Mouse (Mus musculus) myocyte (in vitro differentiated cells): ENCODE results near the gene Lrrc10b. TPM values are rescaled to one million over a fixed set of nuclear protein-coding genes. Genes with fewer than 3 reads are reported as not detected.

Experiments
- H3K27me3 ChIP-seq: one replicate; pipeline ENCODE4 v1.6.1; 2011; ENCODE audit not compliant: control insufficient read depth, insufficient read depth, insufficient read length
- H3K36me3 ChIP-seq: one replicate; pipeline ENCODE4 v1.6.1; 2011; ENCODE audit not compliant: control insufficient read depth, insufficient read depth
- H3K4me2 ChIP-seq: one replicate; pipeline ENCODE4 v1.6.1; 2011; ENCODE audit warnings: low read depth, control low read depth
- H3K4me3 ChIP-seq: one replicate; pipeline ENCODE4 v1.5.1; 2011; ENCODE audit warnings: mild to moderate bottlenecking, control low read depth, moderate library complexity
- H3K79me2 ChIP-seq: one replicate; pipeline ENCODE4 v1.6.1; 2011; ENCODE audit not compliant: control insufficient read depth, insufficient read depth
- H3ac ChIP-seq: one replicate; pipeline ENCODE4 v1.6.1; 2011; ENCODE audit not compliant: control insufficient read depth, insufficient read length
- POLR2A ChIP-seq: IDR thresholded peaks from one replicate; pipeline ENCODE4 v1.6.1; 2011; ENCODE audit warnings: low read depth, mild to moderate bottlenecking, control low read depth, moderate library complexity; ENCODE audit not compliant: insufficient read length
- polyA plus RNA-seq: library from polyadenylated mRNA; unstranded; fragments of >200 nt; fragmentation: generic; extraction: Trizol; gene quantifications from one replicate; pipeline ENCODE4 v1.2.1, GENCODE M21; 2012; ENCODE audit warnings: missing spikeins

Lrrc10b gene
- polyA plus RNA-seq, 1 experiment, result 1.3 TPM

- Histone ChIP-seq H3K79me2 (no peaks in the 10 kb centered on the region), H3K4me3 (no peak overlapping the region), H3ac (no peak overlapping the region), H3K36me3 (no peaks in the 10 kb centered on the region), H3K27me3 (peaks cover 9% of the 10 kb centered on the region), H3K4me2 (no peak overlapping the region)
- TF ChIP-seq POLR2A, result no peak
Measured at GRCm38 (mm10) chr19:10413701-10414242, 43.5 kb downstream of the Lrrc10b start.

Other genes with a start within 250 kb of the Lrrc10b start
- 1.5 TPM for gene Myrf, start 216.7 kb downstream of the Lrrc10b start, polyA plus RNA-seq
- 9.6 TPM for gene Dagla, start 152.6 kb downstream of the Lrrc10b start, polyA plus RNA-seq
- 0.42 TPM for gene Syt7, start 68.4 kb downstream of the Lrrc10b start, polyA plus RNA-seq
- gene Ppp1r32, start 25.5 kb upstream of the Lrrc10b start, polyA plus RNA-seq, result 0.11 TPM
- gene Cpsf7, start 67.8 kb upstream of the Lrrc10b start, polyA plus RNA-seq, result 23.4 TPM
- gene Sdhaf2, start 68.7 kb upstream of the Lrrc10b start, polyA plus RNA-seq, result 36.3 TPM
- gene Tmem216, start 98.8 kb upstream of the Lrrc10b start, polyA plus RNA-seq, result 12.9 TPM
- 21.7 TPM for gene Cyb561a3, start 119.7 kb upstream of the Lrrc10b start, polyA plus RNA-seq
- 16.0 TPM for gene Tmem138, start 119.9 kb upstream of the Lrrc10b start, polyA plus RNA-seq
- 571 TPM for gene Ddb1, start 147.9 kb upstream of the Lrrc10b start, polyA plus RNA-seq
- 16.7 TPM for gene Tkfc, start 148.2 kb upstream of the Lrrc10b start, polyA plus RNA-seq
- 0.05 TPM for gene Vwce, start 176.7 kb upstream of the Lrrc10b start, polyA plus RNA-seq
- 0.04 TPM for gene Pga5, start 220.6 kb upstream of the Lrrc10b start, polyA plus RNA-seq
- gene Vps37c, start 231.3 kb upstream of the Lrrc10b start, polyA plus RNA-seq, result 30.2 TPM